Mouse (Mus musculus) small intestine, adult 2 months (tissue): ENCODE measurements around the gene Cnnm4.

Experiments
- CTCF ChIP-seq: fragments of 200-500 bp; IDR thresholded peaks from 2 replicates; pipeline ENCODE4 v1.5.1; 2012; ENCODE audit warnings: low read depth, mild to moderate bottlenecking, control low read depth, inconsistent platforms, low read length, moderate library complexity, mixed read lengths; ENCODE audit not compliant: insufficient replicate concordance, insufficient read length; ENCODE audit errors: extremely low read depth
- POLR2A ChIP-seq: fragments of 200-500 bp; IDR thresholded peaks from 2 replicates; pipeline ENCODE4 v1.6.1; 2012; ENCODE audit warnings: low read depth, mild to moderate bottlenecking, control low read depth, inconsistent platforms, low read length, moderate library complexity

DNA sequence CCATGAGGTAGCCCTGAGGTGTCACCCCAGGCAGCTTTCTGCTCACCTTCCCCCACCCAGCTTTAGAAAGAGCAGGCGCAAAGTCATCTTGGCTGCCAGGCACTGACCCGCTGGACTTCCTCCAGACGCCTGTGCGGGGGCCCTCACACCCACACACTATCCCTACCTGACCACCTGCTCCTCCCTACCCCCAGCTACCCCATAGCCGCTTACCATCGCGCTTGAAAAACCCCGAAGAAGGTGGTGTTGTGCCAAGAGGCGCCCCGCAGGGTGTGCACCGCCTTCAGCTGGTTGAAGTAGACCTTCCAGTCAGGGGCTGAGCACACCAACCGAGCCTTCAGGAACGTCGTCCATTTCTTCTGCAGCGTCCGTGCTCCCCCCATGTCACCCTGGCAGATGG, 81.1 kb downstream of the Cnnm4 start:
- TF ChIP-seq POLR2A (no peak), CTCF (no peak)
